Mouse (Mus musculus): Measurements from ENCODE around the gene Deaf1. TPM values are rescaled to one million over a fixed set of nuclear protein-coding genes. Genes with fewer than 3 reads are reported as not detected.

The Deaf1 gene
- polyA plus RNA-seq, 1 experiment from 2014 or later, result 16.3 TPM

DNA sequence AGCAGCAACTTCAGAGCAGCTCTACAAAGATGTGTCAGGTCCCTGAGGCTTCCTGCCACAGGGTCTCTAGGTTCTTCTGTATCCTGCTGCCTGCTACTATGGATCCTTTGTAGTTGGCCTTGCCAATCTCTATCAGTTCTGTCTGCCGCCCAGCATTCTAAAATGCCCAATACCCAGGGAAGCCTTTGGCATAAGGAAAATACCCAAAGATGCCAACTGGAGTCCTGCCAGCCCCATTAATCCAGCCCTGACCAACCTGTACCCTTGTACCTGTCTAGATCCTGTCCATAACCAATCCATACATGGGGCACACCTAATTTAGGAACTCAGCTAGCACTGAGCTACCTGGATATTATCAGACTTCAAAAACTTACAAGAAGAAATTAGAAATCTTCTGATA lies 2.8 kb downstream of the Deaf1 start:
- H3K4me3 ChIP-seq (replicated peaks), result no peak overlapping the region
- ATAC-seq (ENCODE audit: low read depth) (no peak), DNase-seq (no peak)
- 0 out of 2 replicates have a peak overlapping the region, but pooled peaks have one; percentile 2 for H3K4me2 ChIP-seq
- H3K9me3 ChIP-seq (replicated peaks), result no peaks in the 10 kb centered on the region
- no peaks in the 10 kb centered on the region for H3K27me3 ChIP-seq
- 82% methylated on average over 1 of the region's 1 CpGs for WGBS (ENCODE audit: insufficient replicate concordance)
- H3K4me1 ChIP-seq (replicated peaks), result peaks cover 48% of the 10 kb centered on the region
- peak overlapping the region; percentile 45; the same call in 1 of the 2 replicates for H3K9ac ChIP-seq
- H3K27ac ChIP-seq, result no peak overlapping the region
- H3K36me3 ChIP-seq, result peaks cover 49% of the 10 kb centered on the region

- no peak for DNase-seq
- 78% methylated on average over 2 of the region's 2 CpGs for WGBS (ENCODE audit: insufficient replicate concordance)
- peaks cover 100% of the 10 kb centered on the region for H3K36me3 ChIP-seq
Observed at GRCm38 (mm10) chr7:141319446-141319845, 8.0 kb downstream of the Deaf1 start.

DNA sequence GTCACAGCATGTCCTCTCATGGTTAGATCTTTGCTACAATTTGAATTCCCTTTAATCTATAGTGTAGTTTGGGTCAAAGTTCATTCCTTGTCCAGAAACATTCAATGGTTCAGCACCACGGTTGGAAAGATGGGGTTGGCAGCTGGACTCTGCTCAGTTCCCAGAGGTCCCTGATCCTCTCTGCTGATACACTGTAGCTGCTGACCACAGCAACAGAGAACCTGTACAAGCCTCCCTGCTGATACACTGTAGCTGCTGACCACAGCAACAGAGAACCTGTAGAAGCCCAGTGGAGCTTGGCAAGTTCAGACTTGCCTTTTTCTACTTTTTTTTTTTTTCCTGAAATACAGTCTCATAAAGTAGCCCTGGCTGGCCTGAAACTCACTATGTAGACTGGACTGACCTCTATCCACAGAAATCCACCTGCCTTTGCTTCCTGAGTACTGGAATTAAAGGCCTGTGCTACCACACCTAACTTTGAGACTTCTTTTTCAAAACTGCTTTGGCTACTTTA lies 9.8 kb downstream of the Deaf1 start:
- no peak overlapping the region for H3K4me3 ChIP-seq (replicated peaks)
- no peak for DNase-seq
- WGBS (ENCODE audit: insufficient replicate concordance), result 65% methylated on average over 1 of the region's 1 CpGs
- no peaks in the 10 kb centered on the region for H3K9me3 ChIP-seq (replicated peaks)
- H3K27ac ChIP-seq, result no peak overlapping the region
- no peaks in the 10 kb centered on the region; the same call in 1 of the 2 replicates for H3K4me1 ChIP-seq (replicated peaks)
- H3K4me2 ChIP-seq, result no peak overlapping the region
- no peak overlapping the region for H3K9ac ChIP-seq
- H3K36me3 ChIP-seq, result peaks cover 99% of the 10 kb centered on the region
- ATAC-seq (ENCODE audit: low read depth), result peak; percentile 45; the same call in 1 of the 2 replicates
- no peaks in the 10 kb centered on the region for H3K27me3 ChIP-seq

More at GRCm38 (mm10) chr7:141319446-141319845, 8.0 kb downstream of the Deaf1 start:
- H3K4me2 ChIP-seq, result no peak overlapping the region
- no peak overlapping the region for H3K4me3 ChIP-seq (replicated peaks)
- H3K9ac ChIP-seq, result no peak overlapping the region
- H3K27ac ChIP-seq, result no peak overlapping the region
- peaks cover 10% of the 10 kb centered on the region; the same call in 1 of the 2 replicates for H3K4me1 ChIP-seq (replicated peaks)
- ATAC-seq (ENCODE audit: low read depth), result no peak
- H3K9me3 ChIP-seq (replicated peaks), result no peaks in the 10 kb centered on the region
- H3K27me3 ChIP-seq, result no peaks in the 10 kb centered on the region

- H3K4me1 ChIP-seq (replicated peaks), result no peaks in the 10 kb centered on the region; the same call in 1 of the 2 replicates
- ATAC-seq (ENCODE audit: low read depth) (no peak), DNase-seq (no peak)
- no peaks in the 10 kb centered on the region for H3K9me3 ChIP-seq (replicated peaks)
- 71% methylated on average over 5 of the region's 5 CpGs for WGBS (ENCODE audit: insufficient replicate concordance)
- H3K4me2 ChIP-seq, result no peak overlapping the region
- no peak overlapping the region for H3K9ac ChIP-seq
- no peaks in the 10 kb centered on the region for H3K27me3 ChIP-seq
- H3K36me3 ChIP-seq, result peaks cover 99% of the 10 kb centered on the region
- no peak overlapping the region for H3K4me3 ChIP-seq (replicated peaks)
- no peak overlapping the region for H3K27ac ChIP-seq
Observed at GRCm38 (mm10) chr7:141315974-141316373, 11.5 kb downstream of the Deaf1 start.

GRCm38 (mm10) chr7:141315076-141315475 lies 12.4 kb downstream of the Deaf1 start:
- H3K27me3 ChIP-seq, result no peaks in the 10 kb centered on the region
- H3K27ac ChIP-seq, result no peak overlapping the region
- H3K36me3 ChIP-seq, result peaks cover 99% of the 10 kb centered on the region
- no peak overlapping the region for H3K4me2 ChIP-seq
- no peak overlapping the region for H3K4me3 ChIP-seq (replicated peaks)
- H3K9ac ChIP-seq, result no peak overlapping the region
- H3K4me1 ChIP-seq (replicated peaks), result no peaks in the 10 kb centered on the region; the same call in 1 of the 2 replicates
- ATAC-seq (ENCODE audit: low read depth) (no peak), DNase-seq (no peak)
- no peaks in the 10 kb centered on the region for H3K9me3 ChIP-seq (replicated peaks)
- 64% methylated on average over 8 of the region's 8 CpGs for WGBS (ENCODE audit: insufficient replicate concordance)

- DNase-seq (no peak), ATAC-seq (ENCODE audit: low read depth) (no peak)
- no peaks in the 10 kb centered on the region for H3K27me3 ChIP-seq
- H3K27ac ChIP-seq, result no peak overlapping the region
- H3K4me3 ChIP-seq (replicated peaks), result no peak overlapping the region
- 72% methylated on average over 2 of the region's 2 CpGs for WGBS (ENCODE audit: insufficient replicate concordance)
- no peak overlapping the region for H3K9ac ChIP-seq
- H3K4me1 ChIP-seq (replicated peaks), result no peaks in the 10 kb centered on the region; the same call in 1 of the 2 replicates
- no peaks in the 10 kb centered on the region for H3K9me3 ChIP-seq (replicated peaks)
- peaks cover 99% of the 10 kb centered on the region for H3K36me3 ChIP-seq
- no peak overlapping the region for H3K4me2 ChIP-seq
Observed at GRCm38 (mm10) chr7:141314416-141314815, 13.1 kb downstream of the Deaf1 start.

GRCm38 (mm10) chr7:141304537-141304936 lies 23.0 kb downstream of the Deaf1 start:
- WGBS (ENCODE audit: insufficient replicate concordance), result 85% methylated on average over 4 of the region's 4 CpGs
- H3K27me3 ChIP-seq, result no peaks in the 10 kb centered on the region
- H3K9ac ChIP-seq, result no peak overlapping the region
- H3K36me3 ChIP-seq, result peaks cover 94% of the 10 kb centered on the region
- DNase-seq (no peak), ATAC-seq (ENCODE audit: low read depth) (no peak)
- H3K4me2 ChIP-seq, result no peak overlapping the region
- H3K9me3 ChIP-seq (replicated peaks), result no peaks in the 10 kb centered on the region
- H3K4me1 ChIP-seq (replicated peaks), result peaks cover 7% of the 10 kb centered on the region; the same call in 1 of the 2 replicates
- no peak overlapping the region for H3K4me3 ChIP-seq (replicated peaks)
- H3K27ac ChIP-seq, result no peak overlapping the region

GRCm38 (mm10) chr7:141302702-141303268 lies 24.7 kb downstream of the Deaf1 start:
- no peak overlapping the region for H3K4me2 ChIP-seq
- no peaks in the 10 kb centered on the region for H3K9me3 ChIP-seq (replicated peaks)
- ATAC-seq (ENCODE audit: low read depth), result no peak
- no peaks in the 10 kb centered on the region for H3K27me3 ChIP-seq
- no peak overlapping the region for H3K27ac ChIP-seq
- no peak for DNase-seq
- no peak overlapping the region for H3K9ac ChIP-seq
- no peak overlapping the region for H3K4me3 ChIP-seq (replicated peaks)
- H3K4me1 ChIP-seq (replicated peaks), result peaks cover 14% of the 10 kb centered on the region
- peaks cover 80% of the 10 kb centered on the region for H3K36me3 ChIP-seq
- WGBS (ENCODE audit: insufficient replicate concordance), result 60% methylated on average over 1 of the region's 1 CpGs

GRCm38 (mm10) chr7:141301386-141301785 lies 26.1 kb downstream of the Deaf1 start:
- peaks cover 2% of the 10 kb centered on the region; the same call in 1 of the 2 replicates for H3K27me3 ChIP-seq
- ATAC-seq (ENCODE audit: low read depth) (no peak), DNase-seq (no peak)
- no peak overlapping the region for H3K27ac ChIP-seq
- H3K36me3 ChIP-seq, result peaks cover 77% of the 10 kb centered on the region
- H3K4me3 ChIP-seq (replicated peaks), result no peak overlapping the region
- H3K9me3 ChIP-seq (replicated peaks), result no peaks in the 10 kb centered on the region
- WGBS (ENCODE audit: insufficient replicate concordance), result 94% methylated on average over 9 of the region's 9 CpGs
- peaks cover 20% of the 10 kb centered on the region for H3K4me1 ChIP-seq (replicated peaks)
- no peak overlapping the region for H3K9ac ChIP-seq
- no peak overlapping the region for H3K4me2 ChIP-seq

- H3K4me1 ChIP-seq (replicated peaks), result peaks cover 18% of the 10 kb centered on the region
- DNase-seq (no peak), ATAC-seq (ENCODE audit: low read depth) (no peak)
- H3K9ac ChIP-seq, result no peak overlapping the region
- H3K9me3 ChIP-seq (replicated peaks), result no peaks in the 10 kb centered on the region
- H3K27me3 ChIP-seq, result peaks cover 24% of the 10 kb centered on the region
- no peak overlapping the region for H3K27ac ChIP-seq
- no peak overlapping the region for H3K4me2 ChIP-seq
- H3K4me3 ChIP-seq (replicated peaks), result no peak overlapping the region
- H3K36me3 ChIP-seq, result peaks cover 55% of the 10 kb centered on the region
- WGBS (ENCODE audit: insufficient replicate concordance), result 86% methylated on average over 8 of the region's 8 CpGs
Observed at GRCm38 (mm10) chr7:141299175-141299574, 28.3 kb downstream of the Deaf1 start.

DNA sequence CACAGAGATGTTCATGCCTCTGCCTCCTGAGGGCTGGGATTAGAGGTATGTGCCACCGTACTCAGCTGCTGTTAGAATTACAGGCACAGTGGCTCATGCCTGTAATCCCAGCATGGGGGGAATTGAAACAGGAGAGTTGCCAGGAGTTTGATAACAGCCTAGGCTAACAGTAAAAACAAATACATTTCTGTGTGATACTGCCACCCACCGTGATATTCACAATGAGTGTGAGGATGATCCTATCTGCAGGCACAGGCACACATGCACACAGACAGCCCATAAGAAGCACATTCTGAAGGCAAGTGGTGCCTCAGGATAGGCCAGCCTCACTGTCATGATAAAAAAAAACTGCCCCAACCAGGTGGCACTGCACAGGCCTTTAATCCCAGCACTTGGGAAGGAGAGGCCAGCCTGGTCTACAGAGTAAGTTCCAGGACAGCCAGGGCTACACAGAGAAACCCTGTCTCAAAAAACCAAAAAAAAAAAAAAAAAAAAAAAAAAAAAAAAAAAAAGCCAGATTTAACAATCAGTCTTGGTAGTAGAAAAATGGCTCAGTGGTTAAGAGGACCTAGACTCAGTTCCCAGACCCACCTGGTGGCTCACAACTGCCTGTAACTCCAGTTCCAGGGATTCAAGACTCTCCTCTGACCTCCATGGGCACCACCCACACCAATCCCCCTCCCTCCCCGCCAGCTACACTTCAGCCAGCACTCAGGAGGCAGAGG lies 29.4 kb downstream of the Deaf1 start:
- no peaks in the 10 kb centered on the region for H3K9me3 ChIP-seq (replicated peaks)
- H3K9ac ChIP-seq, result no peak overlapping the region
- H3K36me3 ChIP-seq, result peaks cover 44% of the 10 kb centered on the region
- no peak for DNase-seq
- H3K4me1 ChIP-seq (replicated peaks), result peaks cover 26% of the 10 kb centered on the region
- no peak overlapping the region for H3K27ac ChIP-seq
- H3K27me3 ChIP-seq, result peaks cover 35% of the 10 kb centered on the region
- no peak overlapping the region for H3K4me3 ChIP-seq (replicated peaks)
- 41% methylated on average over 3 of the region's 3 CpGs for WGBS (ENCODE audit: insufficient replicate concordance)
- peak; percentile 70 for ATAC-seq (ENCODE audit: low read depth)
- H3K4me2 ChIP-seq, result no peak overlapping the region

Measured in liver, embryonic 13.5 days (tissue).